Mouse (Mus musculus): ENCODE results near the gene Susd4.

Gene Susd4

DNA sequence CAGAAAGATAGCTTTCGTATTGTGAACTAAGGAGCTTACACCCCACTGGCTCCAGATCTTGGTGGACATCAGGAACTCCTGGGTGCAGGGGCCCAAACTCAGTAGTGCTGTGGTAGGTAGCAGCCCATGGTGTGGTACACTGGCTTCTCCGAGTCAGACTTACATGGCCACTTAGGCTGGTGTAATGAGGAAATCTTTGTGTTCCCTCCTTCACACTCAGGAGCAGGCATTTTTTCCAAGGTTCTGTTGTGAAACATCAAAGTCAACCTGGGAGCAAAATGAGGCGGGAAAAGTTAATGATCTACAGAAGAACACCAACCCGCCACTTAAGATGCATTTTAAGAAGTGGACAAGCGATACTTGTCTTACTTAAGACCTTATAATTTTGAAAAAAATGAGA is 21.8 kb downstream of the Susd4 start:
- DNase-seq (ENCODE audit: low spot score in 2 of 2): no peak

DNA sequence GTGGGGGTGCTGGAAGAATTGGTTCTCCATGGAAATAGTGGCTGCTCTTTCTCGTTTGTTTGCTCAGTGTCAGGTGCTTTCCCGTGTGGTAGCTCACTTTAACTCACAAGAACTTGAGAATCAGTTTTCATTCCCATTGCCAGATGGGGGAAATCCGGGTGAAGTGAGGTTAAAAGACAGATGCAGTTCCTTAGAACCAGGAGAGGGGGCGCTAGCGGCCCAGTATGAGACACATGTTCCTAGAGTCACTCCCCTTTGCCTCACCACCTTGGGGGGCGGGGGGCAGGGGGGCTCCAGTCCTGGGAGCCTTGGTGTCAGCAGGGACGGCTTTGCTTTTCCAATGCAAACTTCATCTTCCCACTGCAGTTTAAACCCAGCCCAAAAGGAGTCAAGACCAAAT is 23.4 kb downstream of the Susd4 start:
- DNase-seq (ENCODE audit: low spot score in 2 of 2): no peak

DNA sequence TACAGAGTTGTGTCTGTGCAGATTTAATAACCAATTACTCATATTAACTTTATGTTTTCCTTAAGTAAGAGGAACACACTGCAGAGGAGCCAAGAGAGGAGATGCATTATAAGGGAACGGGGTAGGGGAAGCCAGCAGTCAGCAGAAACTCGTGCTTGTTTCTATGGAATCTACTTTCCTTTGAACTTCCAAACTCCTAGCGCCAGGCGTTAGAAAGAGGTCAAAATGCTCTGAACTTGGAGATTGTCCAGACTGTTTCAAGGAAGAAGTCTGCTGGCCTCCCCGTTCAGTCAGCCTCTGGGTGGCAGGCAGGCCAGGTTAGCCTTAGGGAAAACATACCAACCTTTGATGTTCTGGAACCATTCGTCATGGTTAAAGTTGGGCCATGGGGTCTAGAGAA is 25.2 kb downstream of the Susd4 start:
- no peak for DNase-seq (ENCODE audit: low spot score in 2 of 2)

DNA sequence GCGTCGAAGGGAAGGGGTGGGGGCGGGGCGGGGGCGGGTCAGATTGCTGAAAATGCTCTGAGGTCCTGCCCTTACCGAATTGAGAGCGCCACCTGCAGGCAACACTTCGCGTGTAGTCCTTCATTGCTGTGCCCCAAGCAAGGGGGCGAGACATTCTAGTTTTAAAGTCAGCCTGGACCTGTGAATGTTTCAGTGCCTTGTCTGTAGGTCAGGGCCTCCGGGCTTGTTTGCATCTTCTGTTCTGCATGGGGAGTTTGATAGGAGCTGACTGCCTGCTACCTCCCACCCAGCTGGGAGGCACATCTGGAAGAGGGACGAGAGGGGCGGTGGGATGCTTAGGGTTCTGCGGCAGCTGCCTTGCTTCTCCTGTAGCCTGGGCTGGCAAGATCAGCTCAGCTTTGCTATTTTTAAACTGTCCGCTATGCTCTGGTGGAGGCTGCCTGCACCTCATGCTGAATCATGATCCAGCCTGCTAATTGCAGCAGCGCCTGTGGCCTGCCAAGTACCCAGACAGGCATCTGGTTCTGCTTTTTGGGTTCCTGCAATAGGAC is 28.9 kb downstream of the Susd4 start:
- DNase-seq (ENCODE audit: low spot score in 2 of 2): peak in 1 of 2 experiments; percentile 28

DNA sequence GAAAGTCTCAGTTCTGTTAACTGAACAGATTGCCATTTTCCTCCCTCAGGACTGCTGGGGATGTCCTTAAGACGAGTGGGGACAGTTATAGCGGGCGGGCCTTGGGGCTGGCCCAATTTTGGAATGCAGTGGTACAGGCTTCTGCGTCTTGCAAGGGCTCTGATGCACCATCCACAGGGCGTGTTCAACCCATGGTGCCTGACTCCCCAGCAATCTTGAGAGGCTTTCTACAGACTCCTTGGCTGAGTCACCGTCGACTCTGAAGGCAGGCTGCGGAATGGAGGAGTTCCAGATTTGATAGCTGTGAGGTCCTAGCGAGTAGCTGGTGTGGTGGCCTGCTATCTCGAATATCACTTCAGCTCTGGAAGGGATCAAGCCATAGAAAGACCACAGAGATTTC is 30.6 kb downstream of the Susd4 start:
- no peak for DNase-seq (ENCODE audit: low spot score in 2 of 2)

DNA sequence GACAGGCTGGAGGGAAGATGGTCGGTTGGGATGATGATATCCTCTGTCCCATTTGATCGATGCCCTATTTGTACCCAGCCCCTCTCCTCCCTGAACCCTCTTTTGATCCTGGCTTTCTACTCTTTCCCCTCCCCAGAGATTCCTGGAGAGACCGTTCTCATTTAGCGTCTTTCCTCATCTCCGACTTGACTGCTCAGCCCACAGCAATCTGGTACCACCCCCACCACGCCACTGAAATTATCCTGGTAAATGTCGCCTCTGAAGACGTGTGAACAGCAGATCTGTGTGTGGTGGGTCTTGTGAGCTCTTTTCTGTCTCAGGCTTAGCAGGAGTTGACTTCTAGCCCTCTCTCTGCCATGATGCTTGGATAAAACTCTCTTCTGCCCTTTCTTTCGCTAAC is 31.0 kb downstream of the Susd4 start:
- DNase-seq (ENCODE audit: low spot score in 2 of 2): no peak

DNA sequence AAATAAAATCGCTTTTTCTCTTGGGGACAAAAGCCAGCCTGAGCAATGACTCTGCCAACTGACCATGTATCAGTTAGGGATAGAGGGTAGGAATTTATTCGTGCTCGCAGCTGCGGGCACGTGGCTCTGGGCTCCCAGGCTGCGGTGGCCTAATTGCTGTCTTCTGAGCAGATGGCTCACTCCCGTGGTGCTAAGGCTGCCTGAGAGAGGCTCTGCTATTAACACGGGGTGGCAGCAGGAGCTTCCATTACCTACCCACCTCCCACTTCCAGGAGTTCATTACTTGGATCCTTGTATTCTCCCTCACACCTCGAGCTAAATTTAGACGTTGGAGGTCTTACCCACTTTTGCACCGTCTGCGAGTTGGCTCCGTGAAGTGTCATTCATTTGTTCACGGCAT is 33.4 kb downstream of the Susd4 start:
- no peak for DNase-seq (ENCODE audit: low spot score in 2 of 2)

DNA sequence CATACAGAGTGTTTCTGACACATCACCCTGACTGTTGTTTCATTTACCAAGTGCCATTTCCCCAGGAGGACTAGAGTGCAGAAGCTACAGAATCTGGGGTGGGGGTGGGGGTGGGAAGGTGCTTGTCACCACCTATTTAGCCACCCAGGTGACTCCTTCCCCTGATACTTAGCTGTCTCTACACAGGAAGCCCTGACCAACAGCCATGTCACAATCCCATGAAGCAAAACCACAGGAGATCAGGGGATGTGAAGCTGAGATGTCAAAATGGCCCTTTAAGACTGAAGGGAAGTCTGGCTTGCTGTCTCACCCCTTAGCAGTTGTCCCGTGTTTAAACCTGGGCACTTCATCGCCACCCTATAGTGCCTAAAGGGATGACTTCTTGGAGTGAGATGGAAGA is 37.9 kb downstream of the Susd4 start:
- no peak for DNase-seq (ENCODE audit: low spot score in 2 of 2)

DNA sequence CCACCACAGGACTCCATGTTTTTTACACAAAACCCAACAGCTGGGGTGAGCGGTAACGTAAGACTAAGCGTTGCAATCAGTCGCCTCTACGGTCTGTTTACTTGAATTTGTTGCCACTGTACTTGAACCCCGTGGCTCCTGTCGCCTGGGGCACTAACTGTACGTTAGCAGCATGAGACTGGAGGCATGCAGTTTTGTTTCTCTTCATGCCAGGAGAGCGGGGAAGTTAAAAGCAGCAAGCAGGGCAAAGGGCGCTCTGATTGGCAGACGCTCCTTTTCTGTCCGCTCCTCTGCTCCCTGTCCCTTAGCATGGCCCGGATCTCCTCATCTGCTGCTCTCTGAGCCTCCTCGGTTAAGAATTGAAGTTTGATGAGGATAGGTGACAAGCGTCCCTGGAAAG is 39.2 kb downstream of the Susd4 start:
- DNase-seq (ENCODE audit: low spot score in 2 of 2): no peak

DNA sequence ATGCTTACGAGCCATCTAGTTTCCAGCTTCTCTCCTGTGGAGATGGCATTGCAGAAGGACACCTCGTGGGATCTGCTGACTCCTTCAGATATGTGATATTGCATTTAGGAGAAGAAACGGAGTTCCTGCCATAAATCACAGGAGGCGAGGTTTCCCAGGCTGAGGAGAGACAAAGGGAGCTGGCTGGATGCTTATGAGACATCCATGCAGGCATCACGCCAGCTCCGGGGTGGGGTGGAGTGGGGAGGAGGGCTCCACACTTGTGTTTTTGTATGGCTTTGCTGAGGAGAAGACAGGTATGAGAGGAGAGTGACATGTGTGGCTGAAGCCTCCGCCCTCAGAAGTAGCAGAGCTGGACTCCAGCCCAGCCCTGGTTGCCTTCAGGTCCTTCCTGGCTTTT is 50.3 kb downstream of the Susd4 start:
- no peak for DNase-seq (ENCODE audit: low spot score in 2 of 2)

DNA sequence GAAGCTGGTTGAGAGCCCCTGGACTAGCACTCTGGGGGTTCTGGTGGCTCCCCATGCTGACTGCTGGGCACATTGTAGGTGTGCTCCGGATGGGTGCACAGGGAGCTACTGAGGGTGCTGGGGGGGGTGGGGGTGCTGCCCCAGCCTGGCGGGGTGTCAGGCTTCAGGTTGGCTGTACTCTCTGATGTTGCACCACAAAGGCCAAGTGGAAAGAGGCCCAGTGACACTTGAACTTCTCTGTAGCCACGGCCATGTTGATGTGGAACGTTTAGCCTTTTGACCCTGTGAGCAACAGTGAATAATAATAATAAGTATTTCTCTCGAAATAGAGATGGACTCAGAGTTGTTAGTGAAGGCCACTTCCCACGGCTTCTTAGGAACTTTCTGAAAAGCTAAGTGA is 50.9 kb downstream of the Susd4 start:
- DNase-seq (ENCODE audit: low spot score in 2 of 2): no peak

DNA sequence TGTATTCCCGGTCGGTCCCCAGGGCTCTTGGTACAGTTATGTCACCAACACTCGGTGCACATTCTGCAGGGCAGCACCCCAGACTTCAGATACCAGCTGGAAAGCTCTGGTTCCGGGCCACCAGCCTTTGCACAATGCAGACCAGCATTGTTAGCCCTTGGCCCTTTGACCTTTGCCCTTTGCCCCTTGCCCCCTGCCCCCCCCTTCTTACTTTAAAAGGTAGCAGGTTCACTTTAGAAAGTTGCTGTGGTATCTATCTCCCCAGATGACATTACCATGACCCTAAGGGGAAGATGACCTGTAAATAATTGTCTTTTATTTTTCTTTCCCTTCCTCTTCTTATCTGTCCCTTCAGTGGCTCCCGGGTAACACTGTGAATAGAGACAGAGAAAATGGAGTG is 53.4 kb downstream of the Susd4 start:
- DNase-seq (ENCODE audit: low spot score in 2 of 2): no peak

DNA sequence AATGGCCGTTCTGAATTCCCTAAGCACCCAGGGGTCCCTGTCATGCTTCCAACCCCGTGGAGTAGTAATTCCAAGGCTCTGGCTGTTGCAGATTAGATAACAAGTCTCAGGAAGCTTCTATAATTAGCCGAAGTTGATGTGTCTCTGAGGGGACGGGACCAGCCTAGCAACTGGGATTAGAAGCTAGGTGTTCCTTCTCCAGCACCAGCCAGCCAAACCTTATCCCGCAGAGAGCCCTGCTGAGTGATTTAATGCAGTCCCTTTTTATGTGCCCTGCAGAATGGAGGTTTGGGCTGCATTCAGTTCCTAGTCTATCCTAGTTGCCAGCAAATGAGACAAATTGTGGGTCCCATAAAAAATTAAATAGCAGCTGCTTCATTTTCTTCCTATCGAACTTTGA is 54.0 kb downstream of the Susd4 start:
- no peak for DNase-seq (ENCODE audit: low spot score in 2 of 2)

DNA sequence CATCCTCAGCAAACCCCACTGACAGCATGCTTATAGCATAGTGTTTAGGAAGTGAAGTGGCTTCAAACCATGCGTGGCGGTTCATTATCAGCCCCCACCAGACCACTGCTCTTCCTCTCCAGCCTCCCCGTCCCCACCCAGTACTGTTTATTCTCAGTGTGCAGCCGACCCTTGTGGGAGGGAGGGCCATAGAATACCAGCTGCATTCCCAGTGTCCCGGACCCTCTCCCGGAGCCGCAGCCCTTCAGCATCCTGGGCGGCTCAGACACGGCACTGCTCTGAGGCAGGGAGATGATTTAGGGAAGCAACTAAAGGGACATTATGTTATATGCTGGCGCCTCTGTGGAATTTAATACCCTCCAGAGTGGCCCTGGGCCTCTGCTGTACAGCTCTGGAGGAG is 55.3 kb downstream of the Susd4 start:
- DNase-seq (ENCODE audit: low spot score in 2 of 2): no peak

DNA sequence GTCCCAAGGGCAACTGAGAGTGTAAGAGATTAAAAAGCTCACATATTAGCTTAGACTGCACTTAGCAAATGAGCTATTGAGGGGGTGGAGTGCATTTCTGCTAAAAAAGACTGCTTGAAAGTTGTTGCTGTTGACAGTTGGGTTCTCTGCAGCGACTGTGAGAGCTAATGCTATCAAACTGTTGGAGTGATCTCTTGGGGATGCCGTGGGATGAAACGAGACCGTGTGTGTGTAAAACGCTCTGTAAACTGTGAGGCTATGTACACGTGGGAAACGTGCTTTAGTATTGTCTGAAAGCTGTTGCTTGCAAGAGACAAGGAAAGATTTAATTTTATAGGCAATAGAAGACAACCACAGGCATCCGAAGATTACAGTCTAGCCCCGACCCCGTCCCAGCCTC is 59.1 kb downstream of the Susd4 start:
- DNase-seq (ENCODE audit: low spot score in 2 of 2): no peak

DNA sequence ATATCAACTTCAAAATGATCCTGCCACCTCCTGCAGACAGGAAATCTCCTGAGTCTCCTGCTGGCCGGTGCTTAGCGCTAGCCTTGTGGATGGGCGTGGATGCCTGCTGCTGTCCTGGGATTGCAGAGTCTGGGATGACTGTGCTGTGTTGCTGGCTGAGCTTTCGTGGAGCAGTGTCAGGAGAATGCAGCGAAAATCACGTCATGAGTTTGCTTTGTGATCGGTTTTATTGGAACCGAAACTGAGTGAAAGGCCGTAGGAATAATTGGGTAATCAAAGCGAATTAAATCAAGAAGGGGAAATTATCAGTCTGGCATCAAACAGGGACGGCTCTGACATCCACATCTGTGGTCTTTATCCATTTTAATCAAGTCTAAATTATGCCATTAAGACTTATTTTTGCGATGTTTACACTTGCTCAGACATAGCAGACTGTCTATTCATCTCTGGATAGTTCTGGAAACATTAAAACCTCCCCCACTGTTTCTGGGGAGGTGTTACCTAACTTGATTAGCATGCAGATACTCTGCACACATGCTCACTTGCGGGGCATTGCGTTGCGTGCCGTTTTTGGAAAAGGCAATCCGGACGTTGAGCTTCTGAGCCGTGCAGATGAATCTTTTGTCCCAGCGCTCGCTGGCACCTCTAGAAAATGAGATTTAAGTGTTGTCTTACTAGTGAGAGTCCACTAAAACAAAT is 60.2 kb downstream of the Susd4 start:
- no peak for DNase-seq (ENCODE audit: low spot score in 2 of 2)

DNA sequence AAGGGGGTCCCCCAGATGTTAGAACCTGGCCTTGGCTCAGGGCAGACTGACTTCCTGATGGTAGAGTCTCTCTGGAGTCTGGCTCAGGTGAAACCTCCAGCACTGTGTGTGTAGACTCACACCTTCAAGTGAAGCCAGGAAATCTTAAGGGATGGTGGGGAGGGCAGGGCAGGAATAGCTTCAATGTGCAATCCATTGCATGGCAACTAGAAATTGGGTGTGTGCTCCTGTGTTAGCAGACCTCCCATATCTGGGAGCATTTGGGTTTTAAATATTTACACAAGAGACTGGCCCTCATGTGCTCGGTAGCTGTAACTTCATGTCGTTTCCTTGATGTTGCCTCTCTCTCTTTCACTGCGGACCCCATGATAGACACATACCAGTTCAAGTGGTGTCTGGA is 62.9 kb downstream of the Susd4 start:
- no peak for DNase-seq (ENCODE audit: low spot score in 2 of 2)

DNA sequence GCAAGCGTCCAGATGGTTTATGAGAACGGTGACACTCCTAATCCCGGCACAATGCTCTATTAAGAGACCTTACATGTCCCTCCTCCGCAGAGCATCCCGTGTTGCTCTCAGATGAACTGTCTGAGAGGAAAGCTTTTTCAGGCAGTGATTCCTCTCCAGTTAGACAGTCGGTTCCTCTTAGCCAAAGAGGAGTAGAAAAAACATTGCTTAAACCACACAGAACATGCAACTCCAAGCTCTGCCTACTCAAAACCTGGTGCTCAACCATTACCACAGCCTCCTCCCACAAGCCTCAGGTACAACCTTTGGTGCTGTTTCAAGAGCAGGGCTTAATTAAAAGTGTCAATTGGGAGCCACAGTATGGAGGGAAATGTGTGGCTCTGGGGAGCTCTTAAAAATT is 74.4 kb downstream of the Susd4 start:
- DNase-seq (ENCODE audit: low spot score in 2 of 2): no peak

DNA sequence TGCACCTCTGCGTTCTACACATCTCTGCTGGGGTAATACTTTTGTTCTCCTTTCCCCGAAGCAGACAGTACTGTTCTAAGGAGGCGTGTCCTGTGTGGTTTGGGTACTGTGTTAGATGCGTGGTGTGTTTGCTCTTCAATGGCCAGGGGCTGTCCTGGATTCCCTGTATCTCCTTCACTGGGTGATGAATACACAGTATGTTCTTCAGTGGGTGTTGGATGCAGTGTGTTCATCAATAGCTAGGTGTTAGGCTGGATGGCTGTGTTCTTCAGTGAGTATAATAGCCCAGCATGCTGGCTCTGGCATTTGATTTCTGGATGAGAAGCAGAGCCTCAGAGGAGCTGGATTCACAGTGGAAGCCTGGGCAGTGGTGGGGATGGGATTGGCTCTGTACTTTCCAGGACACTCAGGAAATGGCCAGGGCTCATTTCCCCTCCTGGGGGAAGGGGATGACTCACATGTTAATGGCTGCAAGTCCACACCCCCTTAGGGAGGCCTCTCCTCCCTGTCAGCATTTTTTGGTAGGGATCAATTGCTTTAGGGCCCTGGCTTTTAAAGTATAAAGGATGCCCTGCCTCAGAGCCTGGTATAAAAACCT is 75.8 kb downstream of the Susd4 start:
- DNase-seq (ENCODE audit: low spot score in 2 of 2): no peak

DNA sequence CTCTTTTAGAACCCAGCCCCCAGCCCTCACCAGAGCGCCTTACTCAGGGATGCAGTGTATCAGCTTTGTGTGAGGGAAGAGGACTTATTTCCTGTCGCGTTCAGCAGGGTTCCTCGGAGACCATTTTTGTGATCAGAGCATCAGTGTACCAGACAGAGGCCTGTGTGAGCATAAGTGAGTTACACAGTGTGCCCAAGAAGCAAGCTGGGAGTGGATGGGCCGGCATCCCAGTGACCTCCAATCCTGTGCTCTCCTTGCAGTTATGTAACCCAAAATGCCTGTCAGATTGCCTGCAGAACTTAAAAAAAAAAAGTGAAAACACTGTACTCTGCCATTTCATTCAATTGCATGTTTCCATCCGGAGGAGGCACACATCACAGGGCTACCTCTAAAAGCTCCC is 76.4 kb downstream of the Susd4 start:
- no peak for DNase-seq (ENCODE audit: low spot score in 2 of 2)

DNA sequence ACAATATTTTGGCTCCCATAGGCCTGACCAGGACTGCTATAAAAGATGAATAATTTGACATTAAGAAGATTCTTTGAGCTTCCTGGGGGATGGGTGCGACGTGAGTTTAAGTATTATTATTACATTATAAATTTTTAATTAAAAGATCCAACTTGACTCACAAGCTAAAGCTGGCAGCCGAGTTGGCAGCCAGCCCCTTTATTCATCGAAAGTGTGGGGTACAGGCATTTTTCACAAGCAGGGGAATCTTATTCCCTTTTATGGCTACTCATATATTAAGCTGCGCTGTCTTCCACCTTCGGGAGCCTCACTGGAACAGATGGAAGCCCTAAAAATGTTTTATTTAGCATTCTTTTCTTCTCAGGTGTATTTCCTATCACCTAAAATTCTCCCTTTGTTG is 76.9 kb downstream of the Susd4 start:
- no peak for DNase-seq (ENCODE audit: low spot score in 2 of 2)

DNA sequence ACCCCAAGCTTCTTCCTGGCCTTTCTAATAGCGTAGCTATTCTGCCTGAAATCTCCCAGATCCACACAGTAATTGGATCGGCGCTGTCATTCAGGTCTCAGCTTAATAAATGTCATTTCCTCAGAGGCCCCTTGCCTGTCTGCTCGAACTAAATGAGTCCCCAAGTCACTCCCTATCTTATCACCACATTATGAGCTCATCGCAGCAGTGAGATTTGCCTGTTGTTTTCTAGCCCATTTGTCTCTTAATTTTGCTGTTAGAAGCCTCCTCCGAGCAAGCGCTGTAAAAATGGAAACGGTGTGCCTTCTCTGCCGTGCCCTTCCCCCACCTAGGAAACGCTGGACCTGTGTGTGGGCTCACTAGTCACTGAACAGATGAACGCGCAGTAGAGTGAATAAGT is 85.9 kb downstream of the Susd4 start:
- DNase-seq (ENCODE audit: low spot score in 2 of 2): no peak

DNA sequence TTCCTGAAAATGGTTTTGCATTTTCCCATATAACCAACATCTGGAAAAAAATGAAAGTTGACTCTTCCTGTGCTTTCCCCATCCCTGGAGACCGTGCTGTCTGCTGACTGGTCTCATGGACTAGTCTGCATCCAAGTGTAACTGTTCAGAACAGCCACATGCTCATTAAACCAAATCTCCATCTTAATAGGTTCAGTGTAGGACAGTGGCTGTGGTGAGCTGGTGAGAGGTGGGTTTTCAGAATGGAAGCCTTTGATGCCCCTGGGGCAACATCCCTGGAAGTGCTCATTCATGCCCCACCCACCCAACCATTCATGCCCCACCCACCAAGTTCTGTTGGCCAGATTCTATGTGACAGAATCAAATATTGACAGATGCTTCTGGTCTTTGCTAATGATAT is 86.4 kb downstream of the Susd4 start:
- no peak for DNase-seq (ENCODE audit: low spot score in 2 of 2)

DNA sequence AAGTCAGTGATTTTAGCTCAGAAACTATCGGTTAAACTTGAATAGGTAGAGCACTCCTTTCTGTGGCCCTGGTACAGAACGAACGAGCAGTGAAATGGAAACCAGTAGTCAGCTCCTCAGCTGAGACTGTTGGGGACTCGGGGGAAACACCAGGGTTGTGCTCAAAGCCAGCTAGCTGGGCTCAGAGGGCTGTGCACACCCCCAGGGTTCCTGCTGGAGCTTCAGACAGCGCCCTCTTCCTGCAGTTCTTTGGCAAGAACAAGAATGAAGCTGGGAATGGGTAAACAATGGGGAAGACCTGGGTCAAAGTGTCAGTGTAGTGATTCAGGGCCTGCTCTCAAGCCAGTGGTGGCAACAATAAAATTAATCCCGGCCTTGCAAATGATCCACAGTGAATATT is 88.5 kb downstream of the Susd4 start:
- DNase-seq (ENCODE audit: low spot score in 2 of 2): no peak
